Mouse (Mus musculus) hindbrain, postnatal 0 days (tissue): ENCODE measurements at regions not wholly inside any gene's neighbourhood (a gene's known extent, or its start where the extent isn't known, plus 50 kb on each side); places are given as distances from the start of the nearest gene placed in this dataset.

Source experiments
- ATAC-seq: fragments of 200-750 bp; cut with Nextera tagmentation; 2 replicates; pipeline ENCODE4 v1.8.0; 2017; ENCODE audit warnings: mild to moderate bottlenecking, moderate TSS enrichment, moderate library complexity
- DNase-seq: peaks from one replicate; pipeline ENCODE4 v3.0.0-alpha.2; 2015; ENCODE audit warnings: low spot score
- H3K27ac ChIP-seq: fragments of 300-500 bp; sonication (generic); 2 replicates; pipeline ENCODE4 v1.5.1; 2014; ENCODE audit warnings: mild to moderate bottlenecking
- H3K27me3 ChIP-seq: fragments of 300-500 bp; sonication (generic); 2 replicates; pipeline ENCODE4 v1.6.1; 2014; ENCODE audit warnings: low read length, mixed read lengths; ENCODE audit not compliant: insufficient read depth
- H3K36me3 ChIP-seq: fragments of 300-500 bp; sonication (generic); 2 replicates; pipeline ENCODE4 v1.6.1; 2014; ENCODE audit warnings: low read length, mixed read lengths; ENCODE audit not compliant: insufficient read depth
- H3K4me1 ChIP-seq: fragments of 300-500 bp; sonication (generic); 2 replicates; pipeline ENCODE4 v1.6.1; 2014; ENCODE audit warnings: antibody characterized with exemption, low read length, mixed read lengths; ENCODE audit not compliant: insufficient read depth
- H3K4me2 ChIP-seq: fragments of 300-500 bp; sonication (generic); 2 replicates; pipeline ENCODE4 v1.6.1; 2014; ENCODE audit warnings: low read depth, mild to moderate bottlenecking, low read length, moderate library complexity, mixed read lengths
- H3K4me3 ChIP-seq: fragments of 300-500 bp; sonication (generic); 2 replicates; pipeline ENCODE4 v1.5.1; 2014; ENCODE audit warnings: low read length
- H3K9ac ChIP-seq: fragments of 300-500 bp; sonication (generic); replicated peaks from 2 replicates; pipeline ENCODE4 v1.6.1; 2014; ENCODE audit warnings: mild to moderate bottlenecking, low read length, moderate library complexity, mixed read lengths
- H3K9me3 ChIP-seq: fragments of 300-500 bp; sonication (generic); 2 replicates; pipeline ENCODE4 v1.6.1; 2016; ENCODE audit warnings: low read length, mixed read lengths
- CTCF ChIP-seq: IDR thresholded peaks from 2 replicates; pipeline ENCODE4 v1.5.1; 2016; ENCODE audit warnings: antibody characterized with exemption, control low read depth, low read depth
- WGBS: fragments of 180-500 bp; shearing (Covaris S2); extraction: QIAGEN DNeasy Blood & Tissue Kit; methylation state at CpG from one replicate; pipeline ENCODE4 v1.1.7; 2014; 5-methylcytosine and 5-hydroxymethylcytosine counted together

DNA sequence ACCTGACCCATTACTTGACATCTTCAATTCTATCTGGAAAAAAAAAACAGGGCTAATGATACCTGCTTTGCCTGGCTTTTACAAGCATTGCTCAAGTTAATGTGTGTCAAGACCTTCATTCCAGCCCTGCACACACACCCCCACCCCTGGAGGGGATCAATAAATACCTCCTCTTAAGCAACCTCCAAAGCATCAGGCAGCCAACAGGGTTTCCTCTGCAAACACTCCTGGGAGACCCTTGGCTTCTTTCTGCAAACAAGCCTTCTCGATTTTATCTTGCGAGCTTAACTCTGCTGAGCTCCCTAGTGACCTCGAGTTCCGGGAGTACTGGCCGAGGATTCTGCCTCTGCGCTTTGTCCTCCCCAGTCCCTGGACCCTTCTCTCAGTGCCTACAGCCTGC is 72.1 kb upstream of the Dio3 start:
- ATAC-seq: no peak
- no peaks in the 10 kb centered on the region for H3K9me3 ChIP-seq
- DNase-seq: no peak
- H3K9ac ChIP-seq: no peak overlapping the region
- no peaks in the 10 kb centered on the region for H3K36me3 ChIP-seq
- H3K4me1 ChIP-seq: peaks cover 4% of the 10 kb centered on the region
- no peaks in the 10 kb centered on the region for H3K27me3 ChIP-seq
- no peak overlapping the region for H3K4me2 ChIP-seq
- no peak overlapping the region for H3K27ac ChIP-seq
- H3K4me3 ChIP-seq: no peak overlapping the region
- no peak for TF ChIP-seq CTCF
- WGBS: 21% methylated on average over 6 of the region's 6 CpGs

DNA sequence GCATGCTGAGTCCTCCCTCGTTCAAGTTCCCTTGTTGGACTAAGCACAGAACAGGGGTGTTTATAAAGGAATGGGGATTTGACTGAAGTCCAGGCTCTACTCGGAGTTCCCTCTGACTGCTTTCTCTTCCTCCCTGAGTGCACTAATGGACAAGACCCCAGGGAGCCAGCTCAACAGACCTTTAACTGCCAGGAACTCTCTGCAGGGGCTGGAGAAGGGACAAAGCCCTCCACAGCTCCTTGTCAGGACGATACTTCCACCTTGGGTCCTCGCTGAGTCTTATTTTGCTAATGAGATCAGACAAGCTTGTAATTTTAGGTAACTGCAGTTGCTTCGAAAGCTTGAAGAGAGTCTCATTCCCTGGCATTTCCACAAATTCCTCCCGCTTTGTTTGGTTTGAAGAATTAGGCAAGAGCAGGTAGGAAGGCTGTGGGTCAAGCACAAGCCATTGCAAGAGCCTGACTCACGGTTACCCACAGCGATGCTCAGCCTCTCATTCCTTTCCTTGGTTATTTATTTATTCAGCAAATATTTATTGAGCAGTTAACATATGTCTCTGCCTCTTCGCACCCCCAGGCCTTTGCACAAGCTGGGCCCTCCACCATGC is 71.5 kb upstream of the Dio3 start:
- 42% methylated on average over 9 of the region's 9 CpGs for WGBS
- Histone ChIP-seq H3K9me3 (no peaks in the 10 kb centered on the region), H3K4me3 (no peak overlapping the region), H3K27ac (no peak overlapping the region), H3K9ac (no peak overlapping the region), H3K27me3 (no peaks in the 10 kb centered on the region), H3K4me2 (no peak overlapping the region), H3K36me3 (no peaks in the 10 kb centered on the region), H3K4me1 (peaks cover 4% of the 10 kb centered on the region)
- ATAC-seq: no peak
- peak; percentile 49 for DNase-seq
- no peak for TF ChIP-seq CTCF

DNA sequence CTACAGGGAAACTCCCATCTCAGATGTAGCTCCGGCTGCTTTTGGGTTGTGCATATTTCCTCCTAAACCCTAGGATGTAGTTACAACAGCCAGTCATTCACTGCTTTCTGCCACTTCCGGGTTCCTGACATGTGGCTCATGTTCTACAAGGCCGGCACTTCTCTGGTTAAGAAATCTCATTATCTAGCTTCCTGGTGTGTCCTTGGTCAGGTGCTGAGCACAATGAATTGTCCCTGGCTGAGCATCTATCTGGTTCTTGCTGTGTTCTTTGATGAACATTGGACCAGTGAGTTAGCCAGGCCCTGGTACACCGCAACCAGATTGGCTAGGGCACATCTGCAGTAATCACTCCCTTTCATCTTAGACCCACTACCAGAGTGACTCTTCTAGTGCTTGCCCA is 66.2 kb upstream of the Dio3 start:
- Histone ChIP-seq H3K36me3 (no peaks in the 10 kb centered on the region), H3K4me3 (no peak overlapping the region), H3K27ac (no peak overlapping the region), H3K4me1 (no peaks in the 10 kb centered on the region), H3K27me3 (no peaks in the 10 kb centered on the region), H3K9ac (no peak overlapping the region), H3K4me2 (no peak overlapping the region), H3K9me3 (no peaks in the 10 kb centered on the region)
- no peak for ATAC-seq
- 71% methylated on average over 4 of the region's 4 CpGs for WGBS
- no peak for TF ChIP-seq CTCF
- no peak for DNase-seq

DNA sequence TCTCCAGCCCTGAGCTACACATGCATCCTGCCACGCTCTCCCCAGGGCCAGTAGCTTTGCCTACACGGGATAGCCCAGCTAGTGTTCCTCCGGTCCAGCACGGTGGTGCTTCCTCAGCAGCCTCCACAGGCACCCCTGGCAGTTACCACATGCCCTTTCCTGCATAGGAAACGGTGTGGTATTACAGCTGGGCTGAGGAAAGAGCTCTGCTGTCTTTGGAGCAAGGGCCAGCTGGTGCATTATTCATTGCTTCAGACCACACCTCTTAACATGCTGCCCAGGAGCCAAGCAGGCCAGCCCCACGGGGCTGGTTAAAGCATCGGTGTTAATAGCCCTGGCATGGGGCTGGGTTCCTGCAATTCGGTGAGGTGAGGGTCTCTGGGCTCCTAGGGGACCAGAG is 64.0 kb upstream of the Dio3 start:
- Histone ChIP-seq H3K9me3 (no peaks in the 10 kb centered on the region), H3K4me2 (no peak overlapping the region), H3K36me3 (no peaks in the 10 kb centered on the region), H3K9ac (no peak overlapping the region), H3K4me3 (no peak overlapping the region), H3K27me3 (no peaks in the 10 kb centered on the region), H3K4me1 (no peaks in the 10 kb centered on the region), H3K27ac (no peak overlapping the region)
- 37% methylated on average over 8 of the region's 8 CpGs for WGBS
- DNase-seq (no peak), ATAC-seq (no peak)
- TF ChIP-seq CTCF: no peak

DNA sequence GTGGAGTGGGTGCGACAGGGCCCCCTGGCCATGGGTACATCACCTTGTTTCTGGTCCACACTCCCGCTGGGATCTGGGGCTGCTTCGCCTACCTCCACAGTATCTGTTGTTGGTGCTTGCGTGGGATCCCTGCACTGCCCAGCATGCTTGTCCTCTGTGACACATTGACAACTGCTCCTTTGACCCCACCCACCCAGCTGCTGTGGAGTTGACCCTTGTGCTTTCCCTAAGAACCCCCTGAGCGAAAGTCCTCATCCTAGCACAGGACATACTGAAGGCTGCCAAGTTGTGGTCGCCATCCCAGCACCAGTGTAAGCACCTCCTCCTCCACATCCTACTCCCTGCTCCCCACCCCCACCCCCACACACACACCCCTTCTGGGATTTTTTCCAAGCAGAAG is 63.6 kb upstream of the Dio3 start:
- Histone ChIP-seq H3K27me3 (no peaks in the 10 kb centered on the region), H3K4me2 (no peak overlapping the region), H3K9me3 (no peaks in the 10 kb centered on the region), H3K9ac (no peak overlapping the region), H3K27ac (no peak overlapping the region), H3K4me3 (no peak overlapping the region), H3K36me3 (no peaks in the 10 kb centered on the region), H3K4me1 (no peaks in the 10 kb centered on the region)
- ATAC-seq (no peak), DNase-seq (no peak)
- TF ChIP-seq CTCF: no peak
- 74% methylated on average over 6 of the region's 6 CpGs for WGBS

DNA sequence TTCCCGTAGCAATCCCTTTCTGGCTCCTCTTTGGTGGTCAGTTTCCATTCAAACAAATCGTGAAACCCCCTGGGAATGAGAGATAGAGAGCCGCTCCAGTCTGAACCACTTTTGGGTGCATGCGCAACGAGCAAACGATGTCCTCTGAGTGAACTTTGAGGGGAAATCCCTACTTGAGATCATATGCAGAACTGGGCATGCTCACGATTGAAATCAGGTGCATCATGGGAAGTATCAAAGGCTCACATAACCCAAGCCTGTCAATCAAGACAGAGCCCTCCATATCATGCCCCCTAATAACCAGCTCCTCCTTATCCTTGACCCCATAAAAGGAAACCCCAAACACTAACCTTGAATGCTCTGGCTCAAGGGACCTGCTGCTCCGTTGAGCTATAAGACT is 59.1 kb upstream of the Dio3 start:
- Histone ChIP-seq H3K4me2 (no peak overlapping the region), H3K9ac (no peak overlapping the region), H3K4me3 (no peak overlapping the region), H3K9me3 (no peaks in the 10 kb centered on the region), H3K36me3 (no peaks in the 10 kb centered on the region), H3K27ac (no peak overlapping the region), H3K4me1 (no peaks in the 10 kb centered on the region), H3K27me3 (no peaks in the 10 kb centered on the region)
- WGBS: 84% methylated on average over 8 of the region's 8 CpGs
- no peak for ATAC-seq
- no peak for DNase-seq
- no peak for TF ChIP-seq CTCF

DNA sequence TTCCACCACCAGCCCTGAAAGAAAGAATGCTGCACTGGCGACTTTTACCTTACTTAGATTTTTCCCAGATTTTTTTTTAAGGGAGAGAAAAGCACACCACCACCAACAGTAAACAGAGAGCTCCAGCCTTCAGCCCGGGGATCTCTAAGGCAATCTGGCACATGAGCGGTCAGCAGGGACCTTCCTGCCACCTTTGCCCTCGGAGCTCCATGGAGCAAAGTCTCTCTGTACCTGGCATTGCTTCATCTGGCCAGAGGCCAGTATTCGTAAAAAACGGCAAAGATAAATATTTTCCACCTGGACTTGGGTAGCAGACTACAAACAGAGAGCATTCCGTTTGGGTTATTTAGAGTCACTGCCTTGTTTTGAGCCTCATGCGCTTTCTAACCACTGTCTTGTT is 58.4 kb upstream of the Dio3 start:
- H3K9me3 ChIP-seq: no peaks in the 10 kb centered on the region
- H3K4me3 ChIP-seq: no peak overlapping the region
- no peaks in the 10 kb centered on the region for H3K27me3 ChIP-seq
- no peak for TF ChIP-seq CTCF
- 67% methylated on average over 8 of the region's 8 CpGs for WGBS
- H3K27ac ChIP-seq: no peak overlapping the region
- ATAC-seq (no peak), DNase-seq (no peak)
- H3K36me3 ChIP-seq: no peaks in the 10 kb centered on the region
- H3K4me2 ChIP-seq: no peak overlapping the region
- no peak overlapping the region for H3K9ac ChIP-seq
- H3K4me1 ChIP-seq: no peaks in the 10 kb centered on the region
